Mouse (Mus musculus) liver, embryonic 14.5 days (tissue): Measurements from ENCODE around the gene Snx20. TPM values are rescaled to one million over a fixed set of nuclear protein-coding genes. Genes with fewer than 3 reads are reported as not detected.

Experiments
- ATAC-seq: fragments of 200-750 bp; cut with Nextera tagmentation; 2 replicates; pipeline ENCODE4 v1.8.0; 2017; ENCODE audit warnings: moderate number of reproducible peaks, mild to moderate bottlenecking, moderate library complexity; ENCODE audit not compliant: insufficient read depth
- DNase-seq, 3 experiments: peaks; one replicate each; pipeline ENCODE4 v3.0.0-alpha.2; 2012 to 2013; ENCODE audit warnings: low read depth in 3 of 3, low spot score in 3 of 3
- H3K27ac ChIP-seq: fragments of 300-500 bp; sonication (generic); 2 replicates; pipeline ENCODE4 v1.5.1; 2014; ENCODE audit warnings: moderate library complexity, mild to moderate bottlenecking, control low read depth, inconsistent platforms
- H3K27me3 ChIP-seq: fragments of 300-500 bp; sonication (generic); 2 replicates; pipeline ENCODE4 v1.6.1; 2014; ENCODE audit warnings: mild to moderate bottlenecking, low read length, moderate library complexity; ENCODE audit not compliant: control insufficient read depth, insufficient read depth
- H3K36me3 ChIP-seq: fragments of 300-500 bp; sonication (generic); replicated peaks from 2 replicates; pipeline ENCODE4 v1.6.1; 2014; ENCODE audit warnings: low read depth; ENCODE audit not compliant: control insufficient read depth, insufficient read depth
- H3K4me1 ChIP-seq, 2 experiments: fragments of 200-500 bp in 1 of 2; fragments of 300-500 bp in 1 of 2; sonication (generic) in 1 of 2; replicated peaks; 2 replicates each; pipeline ENCODE4 v1.6.1; 2012 to 2014; ENCODE audit warnings: antibody characterized with exemption in 1 of 2, inconsistent platforms in 1 of 2, low read length in 1 of 2; ENCODE audit not compliant: control insufficient read depth in 2 of 2, insufficient read depth in 2 of 2
- H3K4me2 ChIP-seq: fragments of 300-500 bp; sonication (generic); 2 replicates; pipeline ENCODE4 v1.6.1; 2014; ENCODE audit warnings: low read depth, mild to moderate bottlenecking, control low read depth, moderate library complexity
- H3K4me3 ChIP-seq, 2 experiments: fragments of 200-500 bp in 1 of 2; fragments of 300-500 bp in 1 of 2; sonication (generic) in 1 of 2; 2 replicates each; pipeline ENCODE4 v1.5.1; 2012 to 2014; ENCODE audit warnings: low read depth in 2 of 2, low read length in 2 of 2, mild to moderate bottlenecking in 2 of 2, control low read depth in 1 of 2, inconsistent platforms in 1 of 2, moderate library complexity in 1 of 2; ENCODE audit not compliant: insufficient read depth in 1 of 2
- H3K9ac ChIP-seq: fragments of 300-500 bp; sonication (generic); replicated peaks from 2 replicates; pipeline ENCODE4 v1.6.1; 2014; ENCODE audit warnings: mild to moderate bottlenecking, control low read depth, moderate library complexity
- H3K9me3 ChIP-seq: fragments of 300-500 bp; sonication (generic); 2 replicates; pipeline ENCODE4 v1.6.1; 2016; ENCODE audit warnings: low read length, mixed read lengths; ENCODE audit not compliant: control insufficient read depth
- CTCF ChIP-seq: IDR thresholded peaks from 2 replicates; pipeline ENCODE4 v1.5.1; 2016; ENCODE audit warnings: antibody characterized with exemption, low read depth, control low read depth
- EP300 ChIP-seq: IDR thresholded peaks from 2 replicates; pipeline ENCODE4 v1.6.1; 2016; ENCODE audit warnings: antibody characterized with exemption, low read depth
- WGBS: fragments of 180-500 bp; shearing (Covaris S2); extraction: QIAGEN DNeasy Blood & Tissue Kit; methylation state at CpG from one replicate; pipeline ENCODE4 v1.1.7; 2014; ENCODE audit not compliant: insufficient replicate concordance; 5-methylcytosine and 5-hydroxymethylcytosine counted together
- polyA plus RNA-seq, 2 experiments: library from polyadenylated mRNA; depleted of rRNA in 1 of 2; stranded (reverse) in 1 of 2; unstranded in 1 of 2; fragments of >200 nt; fragmentation: Nextera tagmentation in 1 of 2; extraction: Ambion mirVana in 1 of 2; gene quantifications; 2 replicates each; pipeline versions ENCODE4 v1.2.1 to v1.2.3; 2012 to 2014

The Snx20 gene
- polyA plus RNA-seq, 2 experiments: 2.5 to 3.0 TPM

DNA sequence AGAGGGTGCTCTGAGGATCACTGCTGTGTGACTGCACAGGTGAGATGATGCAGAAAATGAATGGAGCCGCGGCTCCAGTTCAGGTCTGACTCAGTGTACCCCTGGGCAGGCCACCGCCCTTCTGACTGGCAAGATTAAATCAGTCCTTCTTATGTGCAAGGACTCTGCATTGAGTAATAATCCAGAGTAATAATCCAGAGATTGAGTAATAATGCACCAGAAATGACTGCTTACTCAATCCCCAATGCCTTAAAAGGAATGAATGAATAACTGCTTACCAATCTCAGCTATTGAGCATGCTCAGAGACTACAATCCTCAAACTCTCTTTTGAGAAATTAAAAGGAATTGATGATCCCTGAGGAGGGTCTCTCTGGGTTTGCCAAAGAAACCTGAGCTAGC lies 3.0 kb upstream of the Snx20 start:
- Histone ChIP-seq H3K36me3 (no peaks in the 10 kb centered on the region), H3K4me2 (no peak overlapping the region), H3K9me3 (no peaks in the 10 kb centered on the region), H3K27me3 (no peaks in the 10 kb centered on the region), H3K4me3 (no peak overlapping the region), H3K27ac (no peak overlapping the region), H3K9ac (no peak overlapping the region), H3K4me1 (peaks cover 0 to 5% of the 10 kb centered on the region in 2 experiments; a peak in 2 of 4 replicates)
- TF ChIP-seq EP300 (no peak), CTCF (no peak)
- ATAC-seq (no peak), DNase-seq (no peak)
- WGBS: 80% methylated on average over 3 of the region's 3 CpGs

DNA sequence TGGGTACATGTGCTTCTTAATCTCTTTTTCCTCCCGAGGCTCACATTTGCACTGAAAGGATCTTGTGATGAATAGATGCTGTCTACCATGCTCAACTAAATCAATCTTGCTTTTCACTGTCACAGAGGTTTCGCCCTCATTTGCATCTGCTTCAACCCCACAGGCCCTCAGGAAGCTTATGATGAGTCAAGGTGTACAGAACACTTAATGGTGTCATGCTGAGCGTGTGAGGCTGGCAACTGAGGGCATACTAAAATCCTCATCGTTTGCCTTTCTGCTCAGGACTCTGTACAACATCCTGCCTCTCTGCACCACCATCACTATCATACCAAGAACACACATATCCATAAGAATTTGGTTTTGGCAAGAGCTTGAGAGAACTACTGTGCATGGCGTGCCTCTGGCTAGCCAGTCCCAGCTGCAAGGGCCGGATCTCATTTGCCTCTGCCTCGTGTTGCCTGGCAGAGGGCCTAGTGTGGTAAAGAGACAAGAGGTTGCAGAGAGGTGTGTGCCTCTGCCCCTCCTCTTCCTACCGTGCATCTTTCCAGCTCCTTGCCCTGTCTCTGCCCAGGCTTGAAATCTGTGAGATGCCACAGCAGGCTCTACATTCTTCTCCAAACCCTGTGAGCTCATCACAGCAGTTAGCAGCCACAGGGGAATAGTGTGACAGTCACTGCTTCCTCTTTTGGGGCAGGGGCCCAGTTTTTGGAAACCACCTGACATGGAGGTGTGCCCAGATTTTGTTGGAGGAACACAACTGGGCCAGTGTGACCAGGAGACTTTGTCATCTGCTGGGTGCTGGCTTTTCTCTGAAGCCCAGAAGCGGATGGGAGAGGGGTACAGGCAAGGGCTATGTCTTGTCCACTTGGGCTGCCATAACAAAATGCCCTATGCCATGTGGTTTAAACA lies 1.4 kb upstream of the Snx20 start:
- ATAC-seq: no peak
- no peaks in the 10 kb centered on the region for H3K9me3 ChIP-seq
- 54% methylated on average over 9 of the region's 9 CpGs for WGBS
- no peak overlapping the region for H3K4me2 ChIP-seq
- H3K36me3 ChIP-seq: no peaks in the 10 kb centered on the region
- H3K4me1 ChIP-seq: peaks cover 0 to 5% of the 10 kb centered on the region in 2 experiments; a peak in 2 of 4 replicates
- no peak for DNase-seq
- H3K27me3 ChIP-seq: no peaks in the 10 kb centered on the region
- no peak for TF ChIP-seq EP300
- no peak for TF ChIP-seq CTCF
- no peak overlapping the region for H3K27ac ChIP-seq
- H3K4me3 ChIP-seq: no peak overlapping the region
- H3K9ac ChIP-seq: no peak overlapping the region

GRCm38 (mm10) chr8:88633343-88633765 lies 2.6 kb downstream of the Snx20 start:
- peaks cover 0 to 5% of the 10 kb centered on the region in 2 experiments; a peak in 2 of 4 replicates for H3K4me1 ChIP-seq
- no peak overlapping the region for H3K27ac ChIP-seq
- no peak overlapping the region for H3K9ac ChIP-seq
- no peak overlapping the region for H3K4me2 ChIP-seq
- TF ChIP-seq CTCF (no peak), EP300 (no peak)
- DNase-seq: no peak
- H3K36me3 ChIP-seq: no peaks in the 10 kb centered on the region
- H3K9me3 ChIP-seq: no peaks in the 10 kb centered on the region
- 0 out of 2 replicates have a peak, but pooled peaks have one; percentile 34 for ATAC-seq
- 42% methylated on average over 7 of the region's 7 CpGs for WGBS
- no peak overlapping the region for H3K4me3 ChIP-seq
- no peaks in the 10 kb centered on the region for H3K27me3 ChIP-seq

- Histone ChIP-seq H3K27ac (no peak overlapping the region), H3K9me3 (no peaks in the 10 kb centered on the region), H3K36me3 (no peaks in the 10 kb centered on the region), H3K4me1 (peaks cover 0 to 3% of the 10 kb centered on the region in 2 experiments; a peak in 1 of 4 replicates), H3K4me2 (no peak overlapping the region), H3K27me3 (peaks cover 14% of the 10 kb centered on the region), H3K4me3 (no peak overlapping the region), H3K9ac (no peak overlapping the region)
- no peak for ATAC-seq
- no peak for TF ChIP-seq CTCF
- no peak for TF ChIP-seq EP300
- no peak for DNase-seq
These were observed 4.8 kb downstream of the Snx20 start for GRCm38 (mm10) chr8:88631081-88631480.

DNA sequence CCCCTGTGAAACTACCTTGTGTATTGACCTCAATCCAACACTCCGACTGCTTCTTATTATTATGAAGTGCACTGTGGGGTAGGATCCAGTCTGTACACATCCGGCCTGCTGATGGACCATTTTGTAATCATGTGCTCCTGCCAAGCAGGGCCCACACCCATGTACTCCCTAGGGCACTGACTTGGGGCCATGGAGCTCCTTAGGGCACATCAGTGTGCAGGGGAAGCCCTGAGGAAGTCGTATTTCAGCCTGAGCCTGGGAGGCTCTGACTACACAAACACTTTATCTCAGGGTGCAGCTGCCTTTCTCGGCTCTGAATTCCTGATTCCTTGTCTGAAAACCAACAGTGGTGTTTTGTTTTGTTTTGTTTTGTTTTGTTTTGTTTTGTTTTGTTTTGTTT lies 5.7 kb downstream of the Snx20 start:
- Histone ChIP-seq H3K4me1 (no peaks in the 10 kb centered on the region), H3K9ac (no peak overlapping the region), H3K27ac (no peak overlapping the region), H3K27me3 (peaks cover 14% of the 10 kb centered on the region), H3K9me3 (no peaks in the 10 kb centered on the region), H3K36me3 (no peaks in the 10 kb centered on the region), H3K4me3 (no peak overlapping the region), H3K4me2 (no peak overlapping the region)
- no peak for TF ChIP-seq EP300
- no peak for TF ChIP-seq CTCF
- WGBS: 44% methylated on average over 4 of the region's 4 CpGs
- no peak for ATAC-seq
- no peak for DNase-seq
